In genomic region chr8:12386530-12387222, GRCm38 (mm10) we compare ENCODE assay signal across 13 mouse cellular contexts. TPM values are rescaled to one million over a fixed set of nuclear protein-coding genes. Genes with fewer than 3 reads are reported as not detected.
A peak's percentile ranks its signal among the peaks of the same experiment; 100 is the strongest.
DNase-seq lines count a peak whose midpoint lies in the region; ATAC-seq and TF ChIP-seq lines count a peak whose summit lies in the region.
"Had no signal": no experiment of that assay in that cellular context is flagged by ENCODE, and none has a peak within 500 bp of the region (broad histone marks: within the 10 kb centered on the region; RNA-seq: fewer than 3 reads in every experiment).

No protein-coding gene starts in this region.

- no peak for ATAC-seq in lung, postnatal 0 days
- ATAC-seq in forebrain, embryonic 14.5 days: no peak
- ATAC-seq in kidney, embryonic 16.5 days (ENCODE audit: low FRiP score, low TSS enrichment): no peak
- ATAC-seq: liver, postnatal 0 days had no signal

- H3K36me3 ChIP-seq in lung, postnatal 0 days (ENCODE audit: insufficient read depth, low read length): no peaks in the 10 kb centered on the region
- H3K36me3 ChIP-seq in forebrain, embryonic 14.5 days (ENCODE audit: control insufficient read depth, insufficient read depth, low read length): no peaks in the 10 kb centered on the region
- H3K36me3 ChIP-seq in thymus, adult 2 months (ENCODE audit: control insufficient read depth, insufficient read depth, low read length): no peaks in the 10 kb centered on the region
- no peaks in the 10 kb centered on the region for H3K36me3 ChIP-seq in kidney, embryonic 16.5 days (ENCODE audit: insufficient read depth, low read length)

- peaks cover 86% of the 10 kb centered on the region for H3K27me3 ChIP-seq in lung, postnatal 0 days (replicated peaks; ENCODE audit: insufficient read depth, low read length)
- H3K27me3 ChIP-seq in forebrain, embryonic 14.5 days (replicated peaks; ENCODE audit: control insufficient read depth, insufficient read depth, low read length): peaks cover 32% of the 10 kb centered on the region
- H3K27me3 ChIP-seq in thymus, adult 2 months (ENCODE audit: control insufficient read depth, insufficient read depth, low read length): peaks cover 27% of the 10 kb centered on the region
- H3K27me3 ChIP-seq in kidney, embryonic 16.5 days (ENCODE audit: insufficient read depth, low read length): peaks cover 96% of the 10 kb centered on the region

- no peak overlapping the region for H3K9ac ChIP-seq in lung, postnatal 0 days (replicated peaks; ENCODE audit: low read depth)
- H3K9ac ChIP-seq in forebrain, embryonic 14.5 days (ENCODE audit: low read length): peak overlapping the region; percentile 89
- H3K9ac ChIP-seq in kidney, embryonic 16.5 days (replicated peaks; ENCODE audit: low read length): no peak overlapping the region
- H3K9ac ChIP-seq: liver, postnatal 0 days had no signal

- no peak overlapping the region for H3K27ac ChIP-seq in lung, postnatal 0 days (ENCODE audit: low read length)
- H3K27ac ChIP-seq in forebrain, embryonic 14.5 days (ENCODE audit: low read depth, low read length): peak overlapping the region; percentile 96
- no peak overlapping the region for H3K27ac ChIP-seq in thymus, adult 2 months (ENCODE audit: control insufficient read depth, insufficient read depth, low read length)
- no peak overlapping the region for H3K27ac ChIP-seq in kidney, embryonic 16.5 days (ENCODE audit: low read length)

- intact Hi-C loops in heart, postnatal 14 days (cut with DNase I): loop anchor here (5.0 kb wide), 1 partner anchor 384 kb away; no protein-coding TSS in a partner anchor

- no peak overlapping the region for H3K4me2 ChIP-seq in lung, postnatal 0 days (replicated peaks; ENCODE audit: low read depth, low read length)
- H3K4me2 ChIP-seq in forebrain, embryonic 14.5 days (ENCODE audit: low read length): peak overlapping the region; percentile 89
- H3K4me2 ChIP-seq in kidney, embryonic 16.5 days (replicated peaks; ENCODE audit: low read depth, low read length): no peak overlapping the region

- DNase-seq in lung, postnatal 0 days (ENCODE audit: low spot score): no peak
- DNase-seq in lung, postnatal 10 days: no peak
- peak; percentile 52 for DNase-seq in forebrain, embryonic 14.5 days (ENCODE audit: low spot score)
- peak; percentile 16 for DNase-seq in mesoderm, embryonic 11.5 days (ENCODE audit: low read depth, low spot score)
- DNase-seq in thymus, adult 2 months: no peak
- DNase-seq in spleen, postnatal 36 days (ENCODE audit: low spot score in 2 of 2): no peak
- DNase-seq in heart, postnatal 14 days: no peak
- DNase-seq: adrenal gland, postnatal 10 days; cerebellum, adult 9-10 months; kidney, adult 9 months; liver, postnatal 0 days had no signal

- WGBS in lung, postnatal 0 days: 1% methylated on average over 32 of the region's 32 CpGs
- 1% methylated on average over 32 of the region's 32 CpGs for whole genome bisulfite sequencing in forebrain, embryonic 14.5 days
- 4% methylated on average over 32 of the region's 32 CpGs for WGBS in thymus, adult 2 months
- WGBS in kidney, embryonic 16.5 days: 2% methylated on average over 32 of the region's 32 CpGs

- no peaks in the 10 kb centered on the region for H3K9me3 ChIP-seq in lung, postnatal 0 days (ENCODE audit: low read length)
- no peaks in the 10 kb centered on the region for H3K9me3 ChIP-seq in forebrain, embryonic 14.5 days (replicated peaks; ENCODE audit: control insufficient read depth, low read length)
- no peaks in the 10 kb centered on the region for H3K9me3 ChIP-seq in kidney, embryonic 16.5 days (ENCODE audit: low read length)

- no peak for TF ChIP-seq POLR2A in thymus, adult 2 months (IDR thresholded peaks at IDR 0.05; ENCODE audit: control insufficient read depth, extremely low read depth, insufficient read depth, low read length, poor library complexity)

- no peak for TF ChIP-seq EP300 in lung, postnatal 0 days (IDR thresholded peaks at IDR 0.05)

- H3K4me3 ChIP-seq in lung, postnatal 0 days (ENCODE audit: low read depth, low read length): peak overlapping the region; percentile 36; the same call in 1 of the 2 replicates
- peak overlapping the region; percentile 51 for H3K4me3 ChIP-seq in forebrain, embryonic 14.5 days (ENCODE audit: low read depth, low read length)
- H3K4me3 ChIP-seq in thymus, adult 2 months (ENCODE audit: control insufficient read depth, insufficient read depth, low read length): no peak overlapping the region
- no peak overlapping the region for H3K4me3 ChIP-seq in kidney, embryonic 16.5 days (ENCODE audit: low read length)

- peaks cover 17% of the 10 kb centered on the region for H3K4me1 ChIP-seq in lung, postnatal 0 days (ENCODE audit: insufficient read depth, low read depth, low read length)
- peaks cover 31% of the 10 kb centered on the region for H3K4me1 ChIP-seq in forebrain, embryonic 14.5 days (ENCODE audit: control insufficient read depth, insufficient read depth, low read length)
- no peaks in the 10 kb centered on the region; the same call in 1 of the 2 replicates for H3K4me1 ChIP-seq in thymus, adult 2 months (replicated peaks; ENCODE audit: control insufficient read depth, insufficient read depth, low read length)
- H3K4me1 ChIP-seq in kidney, embryonic 16.5 days (ENCODE audit: insufficient read depth, low read length): peaks cover 14% of the 10 kb centered on the region

- TF ChIP-seq CTCF in lung, postnatal 0 days (IDR thresholded peaks at IDR 0.05): no peak
- TF ChIP-seq CTCF in thymus, adult 2 months (IDR thresholded peaks at IDR 0.05; ENCODE audit: borderline replicate concordance, control insufficient read depth, extremely low read depth, insufficient read depth, low read length, poor library complexity): no peak

RNA-seq across cellular contexts. Expression of gene Sox1, which starts 8.4 kb away (rescaled TPM):
- polyA plus RNA-seq in lung, postnatal 0 days (2015; fragmentation: Nextera tagmentation; extraction: Ambion mirVana): not detected in 2 replicates
- 5.7 and 6.1 TPM in 2 replicates for polyA plus RNA-seq in forebrain, embryonic 14.5 days (2014; fragmentation: Nextera tagmentation; extraction: Ambion mirVana)
- polyA plus RNA-seq in thymus, adult 2 months (2012; rRNA removed): not detected in 2 replicates
- not detected for total RNA-seq in heart, postnatal 14 days (2021)
- polyA plus RNA-seq in kidney, embryonic 16.5 days (2015; fragmentation: Nextera tagmentation; extraction: Ambion mirVana): not detected in 2 replicates
- total RNA-seq: adrenal gland, postnatal 10 days; CH12.LX had no signal
- polyA plus RNA-seq: liver, postnatal 0 days had no signal

Comparison
In these comparisons a context has a peak if more than half of its experiments do, and no peak if none do; other contexts are left out.
1. DNase-seq: peak in forebrain, embryonic 14.5 days (single experiment) and mesoderm, embryonic 11.5 days (single experiment); none in lung, postnatal 0 days (single experiment), lung, postnatal 10 days (single experiment), thymus, adult 2 months (single experiment), spleen, postnatal 36 days (0 of 2) and heart, postnatal 14 days (0 of 2).
2. H3K4me3 ChIP-seq: peak in lung, postnatal 0 days (single experiment) and forebrain, embryonic 14.5 days (single experiment); none in thymus, adult 2 months (single experiment) and kidney, embryonic 16.5 days (single experiment).